ENCODE assay signal across 24 mouse cellular contexts in genomic region chr12:117684788-117685187, GRCm38 (mm10).
DNase-seq lines count a peak whose midpoint lies in the region; ATAC-seq lines count a peak whose summit lies in the region.
"Had no signal": no experiment of that assay in that cellular context is flagged by ENCODE, and none has a peak within 500 bp of the region (broad histone marks: within the 10 kb centered on the region; RNA-seq: fewer than 3 reads in every experiment).

No protein-coding gene starts in this region.

- 31% methylated on average over 3 of the region's 3 CpGs for WGBS in hindbrain, embryonic 13.5 days
- WGBS in hindbrain, embryonic 14.5 days, result 17% methylated on average over 3 of the region's 3 CpGs
- 21% methylated on average over 3 of the region's 3 CpGs for WGBS in midbrain, embryonic 16.5 days
- WGBS in midbrain, embryonic 15.5 days, result 22% methylated on average over 3 of the region's 3 CpGs

- no peak overlapping the region for H3K9ac ChIP-seq in hindbrain, embryonic 13.5 days
- H3K9ac ChIP-seq in hindbrain, embryonic 14.5 days, result no peak overlapping the region
- peak overlapping the region; percentile 37; the same call in 1 of the 2 replicates for H3K9ac ChIP-seq in midbrain, embryonic 16.5 days (ENCODE audit: low read depth, low read length)
- no peak overlapping the region for H3K9ac ChIP-seq in midbrain, embryonic 15.5 days
- H3K9ac ChIP-seq: forebrain, postnatal 0 days; limb, embryonic 12.5 days; liver, postnatal 0 days had no signal

- no peaks in the 10 kb centered on the region for H3K9me3 ChIP-seq in hindbrain, embryonic 13.5 days
- no peaks in the 10 kb centered on the region for H3K9me3 ChIP-seq in hindbrain, embryonic 14.5 days (ENCODE audit: control insufficient read depth, low read length)
- H3K9me3 ChIP-seq in midbrain, embryonic 16.5 days (replicated peaks; ENCODE audit: control insufficient read depth, low read length, poor library complexity, severe bottlenecking), result no peaks in the 10 kb centered on the region
- H3K9me3 ChIP-seq in midbrain, embryonic 15.5 days, result no peaks in the 10 kb centered on the region
- H3K9me3 ChIP-seq: limb, embryonic 12.5 days had no signal

- no peak overlapping the region for H3K4me3 ChIP-seq in hindbrain, embryonic 13.5 days
- no peak overlapping the region for H3K4me3 ChIP-seq in hindbrain, embryonic 14.5 days (replicated peaks; ENCODE audit: low read length)
- H3K4me3 ChIP-seq in midbrain, embryonic 16.5 days (ENCODE audit: low read depth, low read length), result no peak overlapping the region
- no peak overlapping the region for H3K4me3 ChIP-seq in midbrain, embryonic 15.5 days
- H3K4me3 ChIP-seq: heart, adult 2 months; limb, embryonic 12.5 days; myocyte had no signal

- H3K4me2 ChIP-seq in hindbrain, embryonic 13.5 days, result no peak overlapping the region
- H3K4me2 ChIP-seq in hindbrain, embryonic 14.5 days (replicated peaks), result no peak overlapping the region
- H3K4me2 ChIP-seq in midbrain, embryonic 16.5 days (ENCODE audit: low read length), result no peak overlapping the region
- no peak overlapping the region for H3K4me2 ChIP-seq in midbrain, embryonic 15.5 days
- H3K4me2 ChIP-seq: limb, embryonic 12.5 days; liver, embryonic 11.5 days had no signal

- peak; percentile 10 for DNase-seq in embryo, embryonic 11 days
- DNase-seq in embryo, embryonic 9.5 days (ENCODE audit: extremely low spot score), result no peak
- DNase-seq in hindbrain, embryonic 14.5 days (ENCODE audit: low spot score), result no peak
- DNase-seq in lung, postnatal 25 days (ENCODE audit: low spot score), result no peak
- DNase-seq: adrenal gland, adult 8-10 months; cerebellum, adult 2 months; cerebellum, postnatal 25 days; forebrain, postnatal 0 days; gastrocnemius, postnatal 14 days; heart, adult 2 months; kidney, postnatal 36 days; liver, postnatal 0 days; lung, postnatal 10 days; midbrain, embryonic 14.5 days; thymus, adult 18-20 months; thymus, postnatal 36 days had no signal

- ATAC-seq in hindbrain, embryonic 13.5 days (ENCODE audit: low FRiP score), result no peak
- ATAC-seq in hindbrain, embryonic 14.5 days (ENCODE audit: low FRiP score), result no peak
- no peak for ATAC-seq in midbrain, embryonic 16.5 days
- ATAC-seq in midbrain, embryonic 15.5 days (replicated peaks), result no peak
- ATAC-seq: activated CD4-positive, CD25-positive, alpha-beta regulatory T cell, adult 4 months; forebrain, postnatal 0 days; intestine, postnatal 0 days; liver, postnatal 0 days had no signal

- peaks cover 64% of the 10 kb centered on the region for H3K4me1 ChIP-seq in hindbrain, embryonic 13.5 days (replicated peaks)
- peaks cover 33% of the 10 kb centered on the region for H3K4me1 ChIP-seq in hindbrain, embryonic 14.5 days (replicated peaks; ENCODE audit: control insufficient read depth, insufficient read depth, low read length)
- peaks cover 26% of the 10 kb centered on the region for H3K4me1 ChIP-seq in midbrain, embryonic 16.5 days (ENCODE audit: control insufficient read depth, insufficient read depth, low read length)
- H3K4me1 ChIP-seq in midbrain, embryonic 15.5 days, result peaks cover 28% of the 10 kb centered on the region

- H3K27ac ChIP-seq in hindbrain, embryonic 13.5 days, result peak overlapping the region; percentile 58
- no peak overlapping the region for H3K27ac ChIP-seq in hindbrain, embryonic 14.5 days
- H3K27ac ChIP-seq in midbrain, embryonic 16.5 days (ENCODE audit: low read length), result no peak overlapping the region
- H3K27ac ChIP-seq in midbrain, embryonic 15.5 days, result no peak overlapping the region
- H3K27ac ChIP-seq: heart, adult 2 months; limb, embryonic 12.5 days had no signal

- H3K36me3 ChIP-seq in hindbrain, embryonic 13.5 days, result no peaks in the 10 kb centered on the region
- H3K36me3 ChIP-seq in hindbrain, embryonic 14.5 days (replicated peaks; ENCODE audit: control insufficient read depth, insufficient read depth), result no peaks in the 10 kb centered on the region
- H3K36me3 ChIP-seq in midbrain, embryonic 16.5 days (ENCODE audit: control insufficient read depth, insufficient read depth, low read length), result no peaks in the 10 kb centered on the region
- H3K36me3 ChIP-seq in midbrain, embryonic 15.5 days (replicated peaks), result no peaks in the 10 kb centered on the region
- H3K36me3 ChIP-seq: limb, embryonic 12.5 days had no signal

- no peaks in the 10 kb centered on the region for H3K27me3 ChIP-seq in hindbrain, embryonic 13.5 days
- no peaks in the 10 kb centered on the region for H3K27me3 ChIP-seq in hindbrain, embryonic 14.5 days (ENCODE audit: control insufficient read depth, insufficient read depth, low read length)
- no peaks in the 10 kb centered on the region for H3K27me3 ChIP-seq in midbrain, embryonic 16.5 days (ENCODE audit: control insufficient read depth, insufficient read depth, low read depth, low read length)
- H3K27me3 ChIP-seq in midbrain, embryonic 15.5 days (replicated peaks), result no peaks in the 10 kb centered on the region
